In the genomic region with DNA sequence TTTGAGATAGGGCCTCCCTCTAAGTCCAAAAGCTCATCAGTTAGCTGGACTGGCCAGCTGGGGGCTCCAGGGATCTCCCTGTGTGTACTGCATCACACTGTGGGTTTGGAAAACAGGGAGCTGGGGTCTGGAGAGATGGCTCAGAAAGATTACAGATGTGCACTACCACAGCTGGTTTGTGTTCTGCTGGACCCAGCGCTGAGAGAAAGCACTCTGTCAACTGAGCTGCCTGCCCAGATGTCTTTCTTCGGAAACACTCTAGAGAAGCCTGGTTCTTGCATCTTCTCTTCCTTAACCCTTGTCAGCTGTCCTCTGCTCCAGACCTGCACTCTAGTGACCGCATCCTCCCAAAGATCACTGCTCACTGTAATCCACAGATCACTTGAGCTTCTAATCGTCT, we compare ENCODE assay signal across 26 mouse cellular contexts. TPM values are rescaled to one million over a fixed set of nuclear protein-coding genes. Genes with fewer than 3 reads are reported as not detected.
DNase-seq lines count a peak whose midpoint lies in the region; ATAC-seq and TF ChIP-seq lines count a peak whose summit lies in the region.
"Had no signal": no experiment of that assay in that cellular context is flagged by ENCODE, and none has a peak within 500 bp of the region (broad histone marks: within the 10 kb centered on the region; RNA-seq: fewer than 3 reads in every experiment).

No protein-coding gene starts in this region.

- no peak overlapping the region for H3K27ac ChIP-seq in lung, postnatal 0 days (ENCODE audit: low read length)
- no peak overlapping the region for H3K27ac ChIP-seq in thymus, adult 2 months (ENCODE audit: control insufficient read depth, insufficient read depth, low read length)
- H3K27ac ChIP-seq: embryonic facial prominence, embryonic 15.5 days; hindbrain, embryonic 12.5 days; kidney, embryonic 15.5 days; limb, embryonic 13.5 days; liver, embryonic 12.5 days; macrophage had no signal

- TF ChIP-seq POLR2A in myocyte (IDR thresholded peaks at IDR 0.05; ENCODE audit: insufficient read length, low read depth), result no peak
- no peak for TF ChIP-seq POLR2A in thymus, adult 2 months (IDR thresholded peaks at IDR 0.05; ENCODE audit: control insufficient read depth, extremely low read depth, insufficient read depth, low read length, poor library complexity)

- no peaks in the 10 kb centered on the region for H3K27me3 ChIP-seq in lung, postnatal 0 days (replicated peaks; ENCODE audit: insufficient read depth, low read length)
- no peaks in the 10 kb centered on the region for H3K27me3 ChIP-seq in myocyte (ENCODE audit: control insufficient read depth, insufficient read depth, insufficient read length)
- no peaks in the 10 kb centered on the region for H3K27me3 ChIP-seq in thymus, adult 2 months (ENCODE audit: control insufficient read depth, insufficient read depth, low read length)
- H3K27me3 ChIP-seq: embryonic facial prominence, embryonic 15.5 days; heart, embryonic 13.5 days; hindbrain, embryonic 12.5 days; kidney, embryonic 15.5 days; limb, embryonic 13.5 days had no signal

- 0 out of 2 replicates have a peak, but pooled peaks have one; percentile 20 for TF ChIP-seq EP300 in lung, postnatal 0 days (IDR thresholded peaks at IDR 0.05)

- H3K4me3 ChIP-seq in lung, postnatal 0 days (ENCODE audit: low read depth, low read length), result no peak overlapping the region
- no peak overlapping the region for H3K4me3 ChIP-seq in myocyte
- H3K4me3 ChIP-seq in thymus, adult 2 months (ENCODE audit: control insufficient read depth, insufficient read depth, low read length), result no peak overlapping the region
- H3K4me3 ChIP-seq: embryonic facial prominence, embryonic 15.5 days; heart, embryonic 13.5 days; hindbrain, embryonic 12.5 days; kidney, embryonic 15.5 days; limb, embryonic 13.5 days; liver, embryonic 12.5 days had no signal

- no peak overlapping the region for H3K4me2 ChIP-seq in lung, postnatal 0 days (replicated peaks; ENCODE audit: low read depth, low read length)
- peak overlapping the region; percentile 76 for H3K4me2 ChIP-seq in myocyte (ENCODE audit: low read depth)
- H3K4me2 ChIP-seq: embryonic facial prominence, embryonic 15.5 days; heart, embryonic 13.5 days; hindbrain, embryonic 12.5 days; kidney, embryonic 15.5 days; limb, embryonic 13.5 days; liver, embryonic 12.5 days had no signal

- no peaks in the 10 kb centered on the region for H3K79me2 ChIP-seq in myocyte (ENCODE audit: control insufficient read depth, insufficient read depth)

- no peak overlapping the region for H3K9ac ChIP-seq in lung, postnatal 0 days (replicated peaks; ENCODE audit: low read depth)
- H3K9ac ChIP-seq: embryonic facial prominence, embryonic 15.5 days; hindbrain, embryonic 12.5 days; kidney, embryonic 15.5 days; limb, embryonic 13.5 days; liver, embryonic 12.5 days had no signal

- no peaks in the 10 kb centered on the region for H3K36me3 ChIP-seq in lung, postnatal 0 days (ENCODE audit: insufficient read depth, low read length)
- no peaks in the 10 kb centered on the region for H3K36me3 ChIP-seq in myocyte (ENCODE audit: control insufficient read depth, insufficient read depth)
- H3K36me3 ChIP-seq in thymus, adult 2 months (ENCODE audit: control insufficient read depth, insufficient read depth, low read length), result no peaks in the 10 kb centered on the region
- H3K36me3 ChIP-seq: embryonic facial prominence, embryonic 15.5 days; heart, embryonic 13.5 days; hindbrain, embryonic 12.5 days; kidney, embryonic 15.5 days; limb, embryonic 13.5 days; liver, embryonic 12.5 days had no signal

- 29% methylated on average over 4 of the region's 4 CpGs for WGBS in lung, postnatal 0 days
- 95% methylated on average over 4 of the region's 4 CpGs for WGBS in thymus, adult 2 months

- peaks cover 6% of the 10 kb centered on the region; the same call in 1 of the 2 replicates for H3K4me1 ChIP-seq in lung, postnatal 0 days (ENCODE audit: insufficient read depth, low read depth, low read length)
- H3K4me1 ChIP-seq in thymus, adult 2 months (replicated peaks; ENCODE audit: control insufficient read depth, insufficient read depth, low read length), result no peaks in the 10 kb centered on the region
- H3K4me1 ChIP-seq: hindbrain, embryonic 12.5 days had no signal

- no peak overlapping the region for H3ac ChIP-seq in myocyte (ENCODE audit: control insufficient read depth, insufficient read length)

- peak; percentile 79 for ATAC-seq in lung, postnatal 0 days
- ATAC-seq: forebrain, embryonic 16.5 days; liver, embryonic 12.5 days had no signal

- H3K9me3 ChIP-seq in lung, postnatal 0 days (ENCODE audit: low read length), result no peaks in the 10 kb centered on the region
- H3K9me3 ChIP-seq: embryonic facial prominence, embryonic 15.5 days; heart, embryonic 13.5 days; hindbrain, embryonic 12.5 days; kidney, embryonic 15.5 days; limb, embryonic 13.5 days; liver, embryonic 12.5 days had no signal

- peak; percentile 80 for DNase-seq in heart, adult 11 months
- no peak for DNase-seq in heart, adult 8-10 months (ENCODE audit: low spot score)
- peak; percentile 25 to 38 for DNase-seq in kidney, postnatal 4 days
- no peak for DNase-seq in kidney, adult 18-20 months
- DNase-seq in lung, postnatal 0 days (ENCODE audit: low spot score), result peak; percentile 79
- DNase-seq in thymus, adult 2 months, result no peak
- no peak for DNase-seq in layer of hippocampus, adult 11-12 months (ENCODE audit: low spot score)
- DNase-seq: adrenal gland, postnatal 25 days; cerebellum, adult 9-11 months; gastrocnemius, postnatal 14 days; heart, adult 18-20 months; heart, postnatal 14 days; layer of hippocampus, postnatal 36 days; thymus, postnatal 14 days had no signal

- peak; percentile 44 for TF ChIP-seq CTCF in lung, postnatal 0 days (IDR thresholded peaks at IDR 0.05)
- no peak for TF ChIP-seq CTCF in thymus, adult 2 months (IDR thresholded peaks at IDR 0.05; ENCODE audit: borderline replicate concordance, control insufficient read depth, extremely low read depth, insufficient read depth, low read length, poor library complexity)

TF ChIP-seq in myocyte, 11 proteins besides CTCF, POLR2A, EP300 and RAD21:
- no peak for TF ChIP-seq MYOD1 (IDR thresholded peaks at IDR 0.05; ENCODE audit: control insufficient read depth in 1 of 3, insufficient read length in 2 of 3, low read depth in 2 of 3)
- no peak for TF ChIP-seq MAX (IDR thresholded peaks at IDR 0.05; ENCODE audit: low read depth)
- no peak for TF ChIP-seq CEBPB (IDR thresholded peaks at IDR 0.05; ENCODE audit: insufficient read depth, poor library complexity, severe bottlenecking)
- TF ChIP-seq REST (IDR thresholded peaks at IDR 0.05; ENCODE audit: insufficient read depth, insufficient read length), result no peak
- TF ChIP-seq SRF (IDR thresholded peaks at IDR 0.05; ENCODE audit: control insufficient read depth, insufficient read length, low read depth), result no peak
- no peak for TF ChIP-seq MYOG (IDR thresholded peaks at IDR 0.05; ENCODE audit: control insufficient read depth in 1 of 3, insufficient read depth in 1 of 3, insufficient read length in 2 of 3, low read depth in 2 of 3)
- no peak for TF ChIP-seq USF1 (IDR thresholded peaks at IDR 0.05; ENCODE audit: low read depth)
- no peak for TF ChIP-seq TCF3 (IDR thresholded peaks at IDR 0.05; ENCODE audit: insufficient read length, low read depth)
- no peak for TF ChIP-seq POLR2AphosphoS2 (IDR thresholded peaks at IDR 0.05; ENCODE audit: insufficient read length, low read depth)

RNA-seq across cellular contexts. Expression of a gene that starts 20.3 kb away (rescaled TPM):
- total RNA-seq in heart, adult 8-10 months (2022), result 10 to 100 TPM; 28.2 to 38.1 (median 33.4) TPM
- 3.8 and 4.0 TPM in 2 replicates for polyA plus RNA-seq in lung, postnatal 0 days (2015; fragmentation: Nextera tagmentation; extraction: Ambion mirVana)
- 15.3 TPM for polyA plus RNA-seq in myocyte (2012; fragmentation: generic; extraction: Trizol)
- polyA plus RNA-seq in thymus, adult 2 months (2012; rRNA removed), result 11.0 and 12.2 TPM in 2 replicates

RNA-seq across cellular contexts. Expression of a gene that starts 20.8 kb away (rescaled TPM):
- total RNA-seq in heart, adult 8-10 months (2022), result not detected
- polyA plus RNA-seq in lung, postnatal 0 days (2015; fragmentation: Nextera tagmentation; extraction: Ambion mirVana), result 0.29 and 0.37 TPM in 2 replicates
- polyA plus RNA-seq in myocyte (2012; fragmentation: generic; extraction: Trizol), result 0.25 TPM
- polyA plus RNA-seq in thymus, adult 2 months (2012; rRNA removed), result 0.40 and 3.3 TPM in 2 replicates
- total RNA-seq: adrenal gland, postnatal 25 days; common myeloid progenitor, adult 5-6 weeks; heart, postnatal 14 days; midbrain, postnatal 0 days; neutrophil, adult 5-6 weeks had no signal
- polyA plus RNA-seq: embryonic facial prominence, embryonic 15.5 days; limb, embryonic 13.5 days; macrophage had no signal

Comparison
In these comparisons a context has a peak if more than half of its experiments do, and no peak if none do; other contexts are left out.
1. DNase-seq: peak in heart, adult 11 months (single experiment), kidney, postnatal 4 days (2 of 2) and lung, postnatal 0 days (single experiment); none in heart, adult 8-10 months (single experiment), kidney, adult 18-20 months (single experiment), thymus, adult 2 months (single experiment) and layer of hippocampus, adult 11-12 months (single experiment).